Mouse (Mus musculus) layer of hippocampus, postnatal 10 days (tissue): Measurements from ENCODE around the gene Ssna1. TPM values are rescaled to one million over a fixed set of nuclear protein-coding genes. Genes with fewer than 3 reads are reported as not detected.
"Not testable (repeated sequence)": the region's sequence is repeated elsewhere in the genome, so short reads cannot be mapped to it uniquely, and the experiment has no call there.

Experiments
- DNase-seq, 2 experiments: peaks; one replicate each; pipeline ENCODE4 v3.0.0; 2021; ENCODE audit warnings: low spot score in 2 of 2
- total RNA-seq, 2 experiments: library from RNA; stranded (reverse); gene quantifications; 2 replicates each; pipeline ENCODE4 v1.2.3; 2021

Ssna1 gene
- total RNA-seq, 2 experiments from 2014 or later: 77.2 to 83.4 TPM

- DNase-seq: peak in 1 of 2 experiments; percentile 46
Observed at GRCm38 (mm10) chr2:25262795-25263622, 9.2 kb downstream of the Ssna1 start.

GRCm38 (mm10) chr2:25262291-25262767, 9.9 kb downstream of the Ssna1 start, which contains the start of gene Tprn:
Tprn (plus strand) TSS chr2:25262618.
- peak; percentile 88 to 89 for DNase-seq

DNA sequence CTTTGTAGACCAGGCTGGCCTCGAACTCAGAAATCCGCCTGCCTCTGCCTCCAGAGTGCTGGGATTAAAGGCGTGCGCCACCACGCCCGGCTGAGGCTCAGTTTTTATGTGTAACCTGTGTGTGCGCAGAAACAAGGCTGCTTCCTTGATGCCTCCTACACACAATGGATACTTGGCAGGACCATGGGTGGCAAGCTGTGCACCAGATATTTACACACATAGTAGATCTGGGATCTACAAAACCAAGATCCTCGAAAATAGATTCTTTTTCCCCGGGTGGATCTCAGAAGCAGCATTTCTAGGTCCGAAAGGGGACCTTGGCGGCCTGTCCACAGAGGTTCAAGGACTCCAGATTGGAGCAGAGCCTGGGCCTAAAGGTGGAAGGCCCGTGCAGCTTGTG, 10.4 kb downstream of the Ssna1 start:
- no peak for DNase-seq

GRCm38 (mm10) chr2:25258887-25259286, 13.4 kb downstream of the Ssna1 start:
- no peak for DNase-seq

- not testable (repeated sequence) for DNase-seq
Observed at GRCm38 (mm10) chr2:25257250-25257649, 15.0 kb downstream of the Ssna1 start.

- DNase-seq: peak in 1 of 2 experiments; percentile 52
Observed at GRCm38 (mm10) chr2:25256443-25257109, 15.7 kb downstream of the Ssna1 start.

GRCm38 (mm10) chr2:25255284-25255779, 16.9 kb downstream of the Ssna1 start, which contains the start of gene Tmem203:
Tmem203 (plus strand) TSS chr2:25255439.
- DNase-seq: peak; percentile 86 to 89

GRCm38 (mm10) chr2:25252331-25252730, 19.9 kb downstream of the Ssna1 start:
- no peak for DNase-seq

DNA sequence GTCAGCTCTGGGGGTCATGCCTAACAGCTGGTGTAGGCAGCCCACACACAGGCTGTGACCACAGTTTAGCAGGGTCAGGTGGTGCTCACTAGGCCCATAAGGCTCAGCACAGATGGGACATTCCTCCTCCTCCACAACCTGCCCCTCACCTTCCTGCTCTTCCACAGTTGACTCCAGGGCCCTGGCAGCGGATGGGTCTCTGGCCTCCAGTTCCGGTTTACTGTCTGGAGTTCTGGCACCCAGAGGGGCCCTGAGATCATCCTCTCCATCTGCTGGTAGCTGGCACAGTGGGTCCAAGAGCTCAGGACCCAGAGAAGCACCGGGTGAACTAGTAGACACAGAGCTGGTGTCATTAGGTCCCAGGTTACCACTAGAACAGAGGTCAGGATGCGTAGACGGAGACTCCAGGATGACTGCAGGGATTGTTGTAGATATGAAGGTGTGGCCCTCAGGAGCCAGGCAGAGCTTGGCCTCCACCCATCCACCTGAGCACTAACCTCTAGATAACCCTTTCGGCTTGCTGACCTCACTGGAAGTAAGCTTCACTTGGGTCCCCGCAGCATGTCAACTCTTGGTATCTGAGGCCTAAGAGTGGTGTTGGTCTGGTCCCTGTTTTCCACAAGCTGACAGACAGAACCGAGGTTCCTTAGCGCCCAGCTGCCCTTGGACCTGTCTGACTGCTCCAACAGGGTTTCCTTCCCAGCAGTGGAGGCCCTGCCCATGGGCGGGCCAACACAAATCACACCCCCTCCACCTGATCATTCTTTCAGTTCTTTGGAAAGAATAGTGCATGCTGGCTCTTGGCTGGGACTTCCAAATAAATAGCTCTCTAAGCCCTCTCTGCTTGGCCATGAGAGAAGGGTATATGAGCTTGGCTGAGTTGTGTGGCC, 25.8 kb downstream of the Ssna1 start, which contains the start of gene AL732309.1:
Gene AL732309.1 (minus strand): TSS at position 681 of the 890 bp plus-strand sequence.
- DNase-seq: no peak

GRCm38 (mm10) chr2:25244144-25244543, 28.1 kb downstream of the Ssna1 start:
- no peak for DNase-seq

- no peak for DNase-seq
Observed at GRCm38 (mm10) chr2:25243342-25243741, 28.9 kb downstream of the Ssna1 start.

- peak; percentile 35 to 60 for DNase-seq
Observed at GRCm38 (mm10) chr2:25242101-25242506, 30.1 kb downstream of the Ssna1 start, which contains the start of the genes Rnf208 and Cysrt1. Rnf208 (plus strand) TSS chr2:25242255. Cysrt1 (minus strand) TSS chr2:25242452.

- DNase-seq: no peak
Observed at GRCm38 (mm10) chr2:25241438-25241775, 30.8 kb downstream of the Ssna1 start.

- peak; percentile 46 to 66 for DNase-seq
Observed at GRCm38 (mm10) chr2:25240723-25241437, 31.4 kb downstream of the Ssna1 start.

DNA sequence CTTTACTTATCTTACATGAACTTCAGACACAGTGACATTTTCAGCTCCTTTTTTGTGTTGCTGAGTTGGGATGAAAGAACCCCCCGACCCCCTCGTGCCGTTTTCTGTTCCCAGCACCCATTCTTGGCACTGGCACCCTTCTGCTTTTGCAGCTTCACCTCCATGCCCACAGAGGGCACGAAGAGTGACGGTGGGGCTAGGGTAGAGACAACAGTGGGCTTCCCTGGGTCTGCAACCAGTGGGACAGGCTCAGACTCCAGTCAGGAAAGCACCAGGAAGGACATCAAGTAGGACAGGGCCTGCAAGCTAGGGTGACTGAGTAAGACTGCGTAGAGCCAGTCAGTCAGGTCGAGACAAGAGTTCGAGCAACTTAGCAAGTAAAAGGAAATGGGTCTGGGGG, 31.9 kb downstream of the Ssna1 start:
- no peak for DNase-seq

GRCm38 (mm10) chr2:25239766-25240165, 32.5 kb downstream of the Ssna1 start:
- no peak for DNase-seq

DNA sequence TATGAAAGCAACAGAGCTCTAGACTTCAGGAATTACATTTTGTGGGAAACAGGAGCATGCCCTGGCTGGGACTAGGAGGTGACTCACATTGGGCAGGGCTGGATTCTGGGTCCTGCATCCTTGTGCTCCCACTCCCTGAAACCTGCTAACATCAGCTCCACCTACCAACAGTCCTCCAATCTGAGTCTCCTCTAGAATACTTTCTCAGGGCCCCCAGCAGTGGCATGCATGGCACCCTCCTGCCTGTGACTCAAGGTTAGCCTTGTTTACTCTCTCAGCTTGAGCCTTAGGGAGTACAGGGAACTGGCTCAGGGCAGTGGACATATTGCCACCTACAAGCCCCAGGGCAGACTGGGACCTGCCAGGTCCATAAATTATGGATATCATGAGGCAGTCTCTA, 34.1 kb downstream of the Ssna1 start:
- no peak for DNase-seq

- DNase-seq: no peak
Observed at GRCm38 (mm10) chr2:25237522-25237921, 34.7 kb downstream of the Ssna1 start.

- no peak for DNase-seq
Observed at GRCm38 (mm10) chr2:25236614-25237013, 35.6 kb downstream of the Ssna1 start, which contains the start of gene Rnf224. Rnf224 (minus strand) TSS chr2:25236787.
